Mouse (Mus musculus) cerebellum, adult 9-11 months (tissue): ENCODE data around the gene Dysf.

Experiments used
- DNase-seq: peaks from one replicate; pipeline ENCODE4 v3.0.0; 2022

Gene Dysf

GRCm38 (mm10) chr6:84173626-84174025, 165.2 kb downstream of the Dysf start:
- DNase-seq: no peak

- DNase-seq: no peak
Observed at GRCm38 (mm10) chr6:84178776-84179405, 170.5 kb downstream of the Dysf start.

GRCm38 (mm10) chr6:84181452-84181851, 173.1 kb downstream of the Dysf start:
- DNase-seq: no peak

GRCm38 (mm10) chr6:84191656-84192250, 183.4 kb downstream of the Dysf start:
- no peak for DNase-seq

GRCm38 (mm10) chr6:84196511-84196910, 188.1 kb downstream of the Dysf start:
- DNase-seq: no peak

- DNase-seq: no peak
Observed at GRCm38 (mm10) chr6:84197811-84198213, 189.4 kb downstream of the Dysf start.

GRCm38 (mm10) chr6:84201721-84202490, 193.5 kb downstream of the Dysf start:
- DNase-seq: no peak

- no peak for DNase-seq
Observed at GRCm38 (mm10) chr6:84205611-84206010, 197.2 kb downstream of the Dysf start.

GRCm38 (mm10) chr6:84208589-84208988, 200.2 kb downstream of the Dysf start:
- no peak for DNase-seq

- no peak for DNase-seq
Observed at GRCm38 (mm10) chr6:84209736-84210434, 201.5 kb downstream of the Dysf start.

- no peak for DNase-seq
Observed at GRCm38 (mm10) chr6:84211473-84211872, 203.1 kb downstream of the Dysf start.

GRCm38 (mm10) chr6:84213101-84213500, 204.7 kb downstream of the Dysf start:
- no peak for DNase-seq

- no peak for DNase-seq
Observed at GRCm38 (mm10) chr6:84217216-84217933, 209.0 kb downstream of the Dysf start.

- no peak for DNase-seq
Observed at GRCm38 (mm10) chr6:84219119-84219518, 210.7 kb downstream of the Dysf start.

- DNase-seq: peak; percentile 58
Observed at GRCm38 (mm10) chr6:84224861-84225260, 216.5 kb downstream of the Dysf start.

- DNase-seq: peak; percentile 87
Observed at GRCm38 (mm10) chr6:84225587-84225986, 217.2 kb downstream of the Dysf start.

GRCm38 (mm10) chr6:84228196-84228595, 219.8 kb downstream of the Dysf start:
- no peak for DNase-seq

- DNase-seq: no peak
Observed at GRCm38 (mm10) chr6:84228786-84229185, 220.4 kb downstream of the Dysf start.

- no peak for DNase-seq
Observed at GRCm38 (mm10) chr6:84229739-84230138, 221.3 kb downstream of the Dysf start.

- peak; percentile 15 for DNase-seq
Observed at GRCm38 (mm10) chr6:84231108-84231507, 222.7 kb downstream of the Dysf start.

- no peak for DNase-seq
Observed at GRCm38 (mm10) chr6:84232063-84232760, 223.8 kb downstream of the Dysf start.

GRCm38 (mm10) chr6:84233783-84234182, 225.4 kb downstream of the Dysf start:
- DNase-seq: no peak
